Mouse (Mus musculus) spleen, adult 12 weeks (tissue): ENCODE results near the gene Spocd1.
"Not testable (repeated sequence)": the region's sequence is repeated elsewhere in the genome, so short reads cannot be mapped to it uniquely, and the experiment has no call there.

Experiments
- DNase-seq: peaks from one replicate; pipeline ENCODE4 v3.0.0; 2022; ENCODE audit warnings: low spot score

Spocd1 gene

GRCm38 (mm10) chr4:129928949-129929348, at the start of gene Spocd1:
Gene Spocd1, plus strand, starts transcription at chr4:129929249.
- no peak for DNase-seq

- DNase-seq, result no peak
Observed at GRCm38 (mm10) chr4:129880615-129881014, 48.4 kb upstream of the Spocd1 start.

- no peak for DNase-seq
Observed at GRCm38 (mm10) chr4:129881661-129882060, 47.4 kb upstream of the Spocd1 start.

GRCm38 (mm10) chr4:129882555-129883293, 46.3 kb upstream of the Spocd1 start:
- DNase-seq, result peak; percentile 36

- DNase-seq, result no peak
Observed at GRCm38 (mm10) chr4:129884041-129884930, 44.8 kb upstream of the Spocd1 start.

GRCm38 (mm10) chr4:129889661-129890060, 39.4 kb upstream of the Spocd1 start:
- no peak for DNase-seq

- no peak for DNase-seq
Observed at GRCm38 (mm10) chr4:129890094-129890493, 39.0 kb upstream of the Spocd1 start.

- DNase-seq, result no peak
Observed at GRCm38 (mm10) chr4:129894861-129895260, 34.2 kb upstream of the Spocd1 start.

- not testable (repeated sequence) for DNase-seq
Observed at GRCm38 (mm10) chr4:129898815-129899214, 30.2 kb upstream of the Spocd1 start.

- DNase-seq, result no peak
Observed at GRCm38 (mm10) chr4:129902394-129902793, 26.7 kb upstream of the Spocd1 start.

- no peak for DNase-seq
Observed at GRCm38 (mm10) chr4:129903577-129903976, 25.5 kb upstream of the Spocd1 start.

GRCm38 (mm10) chr4:129905032-129905431, 24.0 kb upstream of the Spocd1 start:
- DNase-seq, result no peak

- no peak for DNase-seq
Observed at GRCm38 (mm10) chr4:129906016-129906415, 23.0 kb upstream of the Spocd1 start.

- no peak for DNase-seq
Observed at GRCm38 (mm10) chr4:129908836-129909235, 20.2 kb upstream of the Spocd1 start.

GRCm38 (mm10) chr4:129909261-129909731, 19.8 kb upstream of the Spocd1 start:
- DNase-seq, result no peak

- no peak for DNase-seq
Observed at GRCm38 (mm10) chr4:129912998-129913397, 16.1 kb upstream of the Spocd1 start.

- no peak for DNase-seq
Observed at GRCm38 (mm10) chr4:129913761-129914644, 15.0 kb upstream of the Spocd1 start.

- DNase-seq, result no peak
Observed at GRCm38 (mm10) chr4:129914686-129915085, 14.4 kb upstream of the Spocd1 start.

- no peak for DNase-seq
Observed at GRCm38 (mm10) chr4:129915349-129915988, 13.6 kb upstream of the Spocd1 start.

GRCm38 (mm10) chr4:129916159-129916558, 12.9 kb upstream of the Spocd1 start:
- no peak for DNase-seq

- DNase-seq, result no peak
Observed at GRCm38 (mm10) chr4:129917016-129917603, 11.9 kb upstream of the Spocd1 start.
